Mouse (Mus musculus): Measurements from ENCODE around the gene St6gal1. TPM values are rescaled to one million over a fixed set of nuclear protein-coding genes. Genes with fewer than 3 reads are reported as not detected.

St6gal1 gene
- polyA plus RNA-seq, 1 experiment from 2014 or later, result 21.1 TPM

DNA sequence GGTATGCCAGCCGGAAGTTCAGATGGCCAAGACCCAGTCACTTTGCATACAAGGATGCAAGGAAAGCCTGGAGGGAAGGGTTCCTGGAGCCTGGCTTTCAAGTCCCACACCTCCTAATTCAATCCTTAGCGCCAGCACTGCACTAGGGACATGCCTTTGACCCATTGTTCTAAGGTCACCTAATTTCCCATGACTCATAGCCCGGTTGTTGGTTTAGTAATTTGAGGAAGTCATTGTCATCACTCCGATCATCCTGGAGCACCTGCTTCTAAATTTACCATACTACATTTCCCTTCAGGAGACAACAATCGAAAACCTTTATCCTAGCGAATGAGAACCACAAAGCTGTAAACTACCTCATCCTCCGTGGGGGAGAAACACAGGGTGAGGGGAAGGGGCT is 10.2 kb upstream of the St6gal1 start:
- H3K9ac ChIP-seq (ENCODE audit: low read depth, low read length), result no peak overlapping the region
- no peaks in the 10 kb centered on the region for H3K36me3 ChIP-seq (ENCODE audit: control insufficient read depth, insufficient read depth)
- no peak for ATAC-seq (ENCODE audit: low read depth)
- H3K27ac ChIP-seq (ENCODE audit: low read length), result no peak overlapping the region
- no peak overlapping the region for H3K4me3 ChIP-seq (ENCODE audit: low read depth, low read length)
- no peaks in the 10 kb centered on the region for H3K27me3 ChIP-seq (ENCODE audit: control insufficient read depth, insufficient read depth, low read depth, low read length)
- H3K9me3 ChIP-seq (replicated peaks; ENCODE audit: control insufficient read depth, low read length), result no peaks in the 10 kb centered on the region
- no peak overlapping the region for H3K4me2 ChIP-seq (ENCODE audit: low read depth, low read length)
- WGBS (ENCODE audit: insufficient replicate concordance), result 32% methylated on average over 7 of the region's 7 CpGs
- H3K4me1 ChIP-seq (ENCODE audit: control insufficient read depth, low read depth, low read length), result no peaks in the 10 kb centered on the region

DNA sequence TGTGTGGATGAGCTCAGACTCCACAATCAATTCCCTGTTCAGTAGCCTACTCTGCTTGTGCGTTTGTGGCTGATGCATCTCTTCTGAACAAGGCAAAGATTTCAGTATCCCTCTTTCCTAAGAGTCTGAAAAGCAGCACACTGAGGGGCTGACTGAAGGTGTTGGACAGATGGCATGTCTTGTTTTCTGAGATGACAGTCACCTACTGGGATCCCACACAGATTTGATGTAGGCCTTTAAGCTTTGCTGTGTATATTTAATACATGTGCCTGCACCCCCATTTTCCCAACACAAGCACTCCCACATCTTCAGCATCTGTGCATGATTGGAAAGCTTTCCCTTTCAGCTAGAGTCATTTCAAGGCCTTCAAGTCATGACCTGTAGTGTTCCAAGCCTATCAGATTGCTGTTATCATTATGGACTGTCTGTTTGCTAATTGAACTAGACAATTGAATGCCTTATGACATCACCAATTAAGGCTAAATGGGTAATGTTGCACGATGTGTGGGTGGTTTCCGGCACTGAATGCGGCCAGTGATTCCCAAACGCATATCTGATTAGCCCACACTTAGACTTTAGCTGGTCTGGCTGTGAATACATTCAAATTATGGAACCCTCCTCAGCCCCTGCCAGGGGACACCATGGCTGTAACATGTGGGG is 9.2 kb upstream of the St6gal1 start:
- H3K4me1 ChIP-seq (ENCODE audit: control insufficient read depth, low read depth, low read length), result no peaks in the 10 kb centered on the region
- no peaks in the 10 kb centered on the region for H3K36me3 ChIP-seq (ENCODE audit: control insufficient read depth, insufficient read depth)
- H3K4me2 ChIP-seq (ENCODE audit: low read depth, low read length), result no peak overlapping the region
- H3K4me3 ChIP-seq (ENCODE audit: low read depth, low read length), result no peak overlapping the region
- no peak overlapping the region for H3K9ac ChIP-seq (ENCODE audit: low read depth, low read length)
- ATAC-seq (ENCODE audit: low read depth), result no peak
- H3K27ac ChIP-seq (ENCODE audit: low read length), result no peak overlapping the region
- H3K27me3 ChIP-seq (ENCODE audit: control insufficient read depth, insufficient read depth, low read depth, low read length), result no peaks in the 10 kb centered on the region
- H3K9me3 ChIP-seq (replicated peaks; ENCODE audit: control insufficient read depth, low read length), result no peaks in the 10 kb centered on the region
- WGBS (ENCODE audit: insufficient replicate concordance), result 66% methylated on average over 5 of the region's 5 CpGs

- Histone ChIP-seq H3K36me3 (ENCODE audit: control insufficient read depth, insufficient read depth) (no peaks in the 10 kb centered on the region), H3K4me1 (ENCODE audit: control insufficient read depth, low read depth, low read length) (no peaks in the 10 kb centered on the region), H3K4me3 (ENCODE audit: low read depth, low read length) (no peak overlapping the region), H3K9ac (ENCODE audit: low read depth, low read length) (no peak overlapping the region), H3K27me3 (ENCODE audit: control insufficient read depth, insufficient read depth, low read depth, low read length) (no peaks in the 10 kb centered on the region), H3K9me3 (replicated peaks; ENCODE audit: control insufficient read depth, low read length) (no peaks in the 10 kb centered on the region), H3K27ac (ENCODE audit: low read length) (no peak overlapping the region), H3K4me2 (ENCODE audit: low read depth, low read length) (no peak overlapping the region)
- no peak for ATAC-seq (ENCODE audit: low read depth)
- WGBS (ENCODE audit: insufficient replicate concordance), result 65% methylated on average over 9 of the region's 9 CpGs
Measured at GRCm38 (mm10) chr16:23216366-23216765, 8.2 kb upstream of the St6gal1 start.

DNA sequence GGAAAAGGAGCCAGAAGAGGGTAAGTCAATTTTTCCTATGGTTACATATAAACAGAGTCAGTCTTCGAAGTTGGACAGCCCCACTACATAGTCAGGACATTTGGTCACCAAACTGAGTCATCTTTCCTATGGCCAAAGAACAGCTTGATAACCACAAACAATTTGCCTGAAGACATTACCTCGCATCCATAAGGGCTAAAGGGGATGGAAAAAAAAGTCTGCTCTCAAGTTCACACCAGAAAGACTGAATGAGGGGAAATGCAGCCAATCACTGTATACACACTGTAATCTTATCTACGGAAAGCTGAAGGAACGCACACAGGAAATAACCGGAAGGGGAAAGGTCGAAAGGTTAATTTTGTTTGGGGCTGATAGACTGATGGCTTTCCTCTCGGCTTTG is 6.2 kb upstream of the St6gal1 start:
- no peak overlapping the region for H3K4me2 ChIP-seq (ENCODE audit: low read depth, low read length)
- no peak overlapping the region for H3K4me3 ChIP-seq (ENCODE audit: low read depth, low read length)
- H3K4me1 ChIP-seq (ENCODE audit: control insufficient read depth, low read depth, low read length), result no peaks in the 10 kb centered on the region
- peak; percentile 24; the same call in 1 of the 2 replicates for ATAC-seq (ENCODE audit: low read depth)
- H3K27ac ChIP-seq (ENCODE audit: low read length), result no peak overlapping the region
- 10% methylated on average over 7 of the region's 7 CpGs for WGBS (ENCODE audit: insufficient replicate concordance)
- no peaks in the 10 kb centered on the region for H3K36me3 ChIP-seq (ENCODE audit: control insufficient read depth, insufficient read depth)
- no peak overlapping the region for H3K9ac ChIP-seq (ENCODE audit: low read depth, low read length)
- H3K9me3 ChIP-seq (replicated peaks; ENCODE audit: control insufficient read depth, low read length), result no peaks in the 10 kb centered on the region
- peaks cover 2% of the 10 kb centered on the region; the same call in 1 of the 2 replicates for H3K27me3 ChIP-seq (ENCODE audit: control insufficient read depth, insufficient read depth, low read depth, low read length)

GRCm38 (mm10) chr16:23223166-23223870 is 1.2 kb upstream of the St6gal1 start:
- Histone ChIP-seq H3K36me3 (ENCODE audit: control insufficient read depth, insufficient read depth) (no peaks in the 10 kb centered on the region), H3K9ac (ENCODE audit: low read depth, low read length) (no peak overlapping the region), H3K4me3 (ENCODE audit: low read depth, low read length) (no peak overlapping the region), H3K27ac (ENCODE audit: low read length) (no peak overlapping the region), H3K9me3 (replicated peaks; ENCODE audit: control insufficient read depth, low read length) (no peaks in the 10 kb centered on the region), H3K27me3 (ENCODE audit: control insufficient read depth, insufficient read depth, low read depth, low read length) (peaks cover 44% of the 10 kb centered on the region), H3K4me2 (ENCODE audit: low read depth, low read length) (no peak overlapping the region), H3K4me1 (ENCODE audit: control insufficient read depth, low read depth, low read length) (no peaks in the 10 kb centered on the region; the same call in 1 of the 2 replicates)
- ATAC-seq (ENCODE audit: low read depth), result no peak
- 46% methylated on average over 12 of the region's 12 CpGs for WGBS (ENCODE audit: insufficient replicate concordance)

DNA sequence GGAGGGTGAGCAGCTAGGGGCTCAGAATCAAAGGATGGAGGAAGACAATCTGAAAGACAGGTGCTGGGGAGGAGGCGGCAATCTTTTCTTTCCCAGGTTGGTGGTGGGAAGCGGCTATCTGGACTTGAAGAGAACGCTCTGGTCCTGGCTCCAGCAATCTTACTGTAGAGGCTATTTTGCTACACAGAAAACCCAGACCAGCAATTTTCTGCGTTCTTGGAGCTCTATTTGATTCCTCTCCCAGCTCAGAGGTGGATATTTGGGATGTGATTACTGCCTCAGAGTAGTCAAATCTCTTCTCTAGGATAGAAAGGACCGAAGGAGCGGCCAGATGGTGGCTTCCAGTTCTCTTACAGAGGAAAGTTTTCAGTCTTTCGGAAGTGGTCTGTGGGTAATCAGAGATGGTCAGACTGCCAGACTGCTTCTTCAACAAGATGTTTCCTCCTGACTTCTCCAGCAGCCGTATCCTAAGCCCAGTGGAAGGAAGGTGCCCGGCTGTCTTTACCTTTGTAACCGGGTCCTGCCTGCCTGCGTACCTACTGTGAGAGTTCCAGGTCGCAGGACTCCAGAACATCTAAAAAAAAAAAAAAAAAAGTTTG is 570 bp upstream of the St6gal1 start:
- no peak overlapping the region for H3K27ac ChIP-seq (ENCODE audit: low read length)
- H3K4me3 ChIP-seq (ENCODE audit: low read depth, low read length), result no peak overlapping the region
- H3K9me3 ChIP-seq (replicated peaks; ENCODE audit: control insufficient read depth, low read length), result no peaks in the 10 kb centered on the region
- H3K4me1 ChIP-seq (ENCODE audit: control insufficient read depth, low read depth, low read length), result no peaks in the 10 kb centered on the region; the same call in 1 of the 2 replicates
- H3K4me2 ChIP-seq (ENCODE audit: low read depth, low read length), result 0 out of 2 replicates have a peak overlapping the region, but pooled peaks have one; percentile 68
- WGBS (ENCODE audit: insufficient replicate concordance), result 18% methylated on average over 12 of the region's 12 CpGs
- ATAC-seq (ENCODE audit: low read depth), result no peak
- H3K9ac ChIP-seq (ENCODE audit: low read depth, low read length), result no peak overlapping the region
- H3K27me3 ChIP-seq (ENCODE audit: control insufficient read depth, insufficient read depth, low read depth, low read length), result peaks cover 44% of the 10 kb centered on the region
- H3K36me3 ChIP-seq (ENCODE audit: control insufficient read depth, insufficient read depth), result no peaks in the 10 kb centered on the region

DNA sequence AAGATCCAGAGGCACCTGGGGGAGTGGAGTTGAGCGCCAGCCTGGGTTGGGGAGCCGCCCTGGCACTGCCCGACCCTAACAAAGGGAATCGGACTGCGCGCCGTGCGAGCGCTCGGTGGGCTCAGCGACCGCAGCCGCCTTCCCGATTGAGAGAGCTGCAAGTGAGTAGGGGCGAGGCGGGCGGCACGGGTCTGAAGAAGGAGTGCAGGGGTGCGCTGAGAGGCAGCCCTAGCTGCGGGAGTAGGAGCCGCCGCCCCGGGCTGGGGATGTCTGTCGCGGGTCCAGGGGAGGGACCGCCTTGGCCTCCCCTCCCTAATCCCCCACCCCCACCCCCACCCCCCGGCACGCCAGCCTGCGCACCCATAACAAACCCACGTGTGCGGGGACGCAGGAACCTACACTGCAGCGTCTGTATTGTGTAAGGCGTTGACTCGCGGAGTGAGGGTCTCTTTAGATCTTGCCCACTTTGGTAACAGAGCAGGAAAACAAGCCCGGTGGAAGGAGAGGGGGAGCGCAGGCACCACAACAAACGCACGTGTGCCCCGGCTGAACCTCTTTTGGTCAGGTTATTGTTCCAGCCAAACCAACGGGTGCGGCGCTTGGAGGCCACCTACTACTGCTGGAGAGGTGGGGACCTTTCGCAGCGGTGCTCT is 655 bp downstream of the St6gal1 start:
- peak; percentile 24 for ATAC-seq (ENCODE audit: low read depth)
- Histone ChIP-seq H3K36me3 (ENCODE audit: control insufficient read depth, insufficient read depth) (no peaks in the 10 kb centered on the region), H3K27me3 (ENCODE audit: control insufficient read depth, insufficient read depth, low read depth, low read length) (peaks cover 44% of the 10 kb centered on the region), H3K27ac (ENCODE audit: low read length) (peak overlapping the region; percentile 24; the same call in 1 of the 2 replicates), H3K4me3 (ENCODE audit: low read depth, low read length) (peak overlapping the region; percentile 62), H3K9me3 (replicated peaks; ENCODE audit: control insufficient read depth, low read length) (no peaks in the 10 kb centered on the region), H3K4me1 (ENCODE audit: control insufficient read depth, low read depth, low read length) (no peaks in the 10 kb centered on the region; the same call in 1 of the 2 replicates), H3K4me2 (ENCODE audit: low read depth, low read length) (peak overlapping the region; percentile 68), H3K9ac (ENCODE audit: low read depth, low read length) (peak overlapping the region; percentile 58)
- WGBS (ENCODE audit: insufficient replicate concordance), result under 1% methylated on average over 46 of the region's 46 CpGs

DNA sequence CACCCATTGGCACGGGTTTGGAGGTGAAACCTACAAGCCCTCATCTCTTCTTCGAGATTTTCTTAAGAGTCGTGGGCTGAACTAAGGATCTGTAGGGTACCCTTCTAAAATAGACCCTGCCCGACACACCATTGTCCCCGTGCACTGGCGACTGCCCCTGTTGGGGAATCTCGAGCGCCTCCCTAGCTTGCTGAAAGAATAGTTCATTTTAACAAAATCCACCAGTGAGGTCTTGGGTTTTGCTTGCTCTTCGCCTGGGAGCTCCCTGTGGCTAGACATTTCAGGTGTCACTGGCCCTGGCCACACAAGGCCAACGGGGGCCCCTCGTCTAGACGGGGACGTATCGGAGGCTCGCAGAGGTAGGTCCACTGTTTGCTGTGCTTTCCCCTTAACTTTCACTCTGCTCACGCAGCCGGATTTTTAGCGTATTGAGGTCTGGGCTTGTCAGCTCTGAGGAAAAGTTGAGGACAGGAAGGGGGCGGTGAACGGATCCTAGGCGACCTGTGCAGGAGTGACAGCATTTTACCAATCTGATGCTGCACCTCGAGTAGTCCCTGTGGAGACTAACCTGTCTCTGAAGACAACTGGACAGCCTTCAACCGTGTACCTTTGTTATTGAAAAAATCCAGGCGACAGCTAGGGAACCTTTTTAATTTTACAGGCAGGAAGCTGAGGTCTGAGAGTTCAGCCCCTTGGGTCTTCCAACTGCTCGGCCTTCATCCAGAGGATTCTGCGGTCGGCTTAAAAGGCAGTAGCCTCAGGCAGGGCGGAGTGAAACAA is 1.5 kb downstream of the St6gal1 start:
- ATAC-seq (ENCODE audit: low read depth), result no peak; the same call in 1 of the 2 replicates
- peak overlapping the region; percentile 20; the same call in 1 of the 2 replicates for H3K9ac ChIP-seq (ENCODE audit: low read depth, low read length)
- peak overlapping the region; percentile 68 for H3K4me2 ChIP-seq (ENCODE audit: low read depth, low read length)
- no peaks in the 10 kb centered on the region for H3K36me3 ChIP-seq (ENCODE audit: control insufficient read depth, insufficient read depth)
- WGBS (ENCODE audit: insufficient replicate concordance), result under 1% methylated on average over 28 of the region's 28 CpGs
- no peak overlapping the region; the same call in 1 of the 2 replicates for H3K27ac ChIP-seq (ENCODE audit: low read length)
- peak overlapping the region; percentile 62 for H3K4me3 ChIP-seq (ENCODE audit: low read depth, low read length)
- H3K27me3 ChIP-seq (ENCODE audit: control insufficient read depth, insufficient read depth, low read depth, low read length), result peaks cover 44% of the 10 kb centered on the region
- no peaks in the 10 kb centered on the region for H3K9me3 ChIP-seq (replicated peaks; ENCODE audit: control insufficient read depth, low read length)
- H3K4me1 ChIP-seq (ENCODE audit: control insufficient read depth, low read depth, low read length), result no peaks in the 10 kb centered on the region; the same call in 1 of the 2 replicates
